Mouse (Mus musculus) lung, embryonic 15.5 days (tissue): ENCODE results near the gene Rpl5. TPM values are rescaled to one million over a fixed set of nuclear protein-coding genes. Genes with fewer than 3 reads are reported as not detected.
"Not testable (repeated sequence)": the region's sequence is repeated elsewhere in the genome, so short reads cannot be mapped to it uniquely, and the experiment has no call there.

Experiments used
- ATAC-seq: fragments of 200-750 bp; cut with Nextera tagmentation; 2 replicates; pipeline ENCODE4 v1.8.0; 2017; ENCODE audit warnings: moderate number of reproducible peaks, borderline replicate concordance; ENCODE audit not compliant: low FRiP score, low TSS enrichment; ENCODE audit errors: extremely low read depth
- H3K27ac ChIP-seq: fragments of 300-500 bp; sonication (generic); 2 replicates; pipeline ENCODE4 v1.5.1; 2015; ENCODE audit warnings: moderate library complexity, mild to moderate bottlenecking, inconsistent platforms
- H3K27me3 ChIP-seq: fragments of 300-500 bp; sonication (generic); 2 replicates; pipeline ENCODE4 v1.6.1; 2015; ENCODE audit warnings: inconsistent platforms
- H3K36me3 ChIP-seq: fragments of 300-500 bp; sonication (generic); 2 replicates; pipeline ENCODE4 v1.6.1; 2015; ENCODE audit warnings: inconsistent platforms
- H3K4me1 ChIP-seq: fragments of 300-500 bp; sonication (generic); 2 replicates; pipeline ENCODE4 v1.6.1; 2015; ENCODE audit warnings: inconsistent platforms
- H3K4me2 ChIP-seq: fragments of 300-500 bp; sonication (generic); 2 replicates; pipeline ENCODE4 v1.6.1; 2015; ENCODE audit warnings: inconsistent platforms, mild to moderate bottlenecking, moderate library complexity
- H3K4me3 ChIP-seq: fragments of 300-500 bp; sonication (generic); 2 replicates; pipeline ENCODE4 v1.5.1; 2015; ENCODE audit warnings: mild to moderate bottlenecking, inconsistent platforms
- H3K9ac ChIP-seq: fragments of 300-500 bp; sonication (generic); 2 replicates; pipeline ENCODE4 v1.6.1; 2015; ENCODE audit warnings: inconsistent platforms
- H3K9me3 ChIP-seq: fragments of 300-500 bp; sonication (generic); 2 replicates; pipeline ENCODE4 v1.6.1; 2016; ENCODE audit warnings: inconsistent platforms
- WGBS: fragments of 180-500 bp; shearing (Covaris S2); methylation state at CpG from one replicate; pipeline ENCODE4 v1.1.7; 2015; 5-methylcytosine and 5-hydroxymethylcytosine counted together
- polyA plus RNA-seq: library from polyadenylated mRNA; unstranded; fragments of >200 nt; fragmentation: Nextera tagmentation; extraction: Ambion mirVana; gene quantifications from 2 replicates; pipeline ENCODE4 v1.2.1, GENCODE M21; 2015

The Rpl5 gene
- polyA plus RNA-seq, 1 experiment from 2014 or later = 64.3 TPM

GRCm38 (mm10) chr5:107934770-107935543 lies 34.7 kb downstream of the Rpl5 start:
- Histone ChIP-seq H3K9ac (no peak overlapping the region), H3K27me3 (no peaks in the 10 kb centered on the region), H3K4me2 (no peak overlapping the region), H3K27ac (no peak overlapping the region), H3K36me3 (no peaks in the 10 kb centered on the region), H3K4me1 (peaks cover 5% of the 10 kb centered on the region; the same call in 1 of the 2 replicates), H3K4me3 (no peak overlapping the region), H3K9me3 (no peaks in the 10 kb centered on the region)
- 85% methylated on average over 10 of the region's 10 CpGs for WGBS
- no peak for ATAC-seq

DNA sequence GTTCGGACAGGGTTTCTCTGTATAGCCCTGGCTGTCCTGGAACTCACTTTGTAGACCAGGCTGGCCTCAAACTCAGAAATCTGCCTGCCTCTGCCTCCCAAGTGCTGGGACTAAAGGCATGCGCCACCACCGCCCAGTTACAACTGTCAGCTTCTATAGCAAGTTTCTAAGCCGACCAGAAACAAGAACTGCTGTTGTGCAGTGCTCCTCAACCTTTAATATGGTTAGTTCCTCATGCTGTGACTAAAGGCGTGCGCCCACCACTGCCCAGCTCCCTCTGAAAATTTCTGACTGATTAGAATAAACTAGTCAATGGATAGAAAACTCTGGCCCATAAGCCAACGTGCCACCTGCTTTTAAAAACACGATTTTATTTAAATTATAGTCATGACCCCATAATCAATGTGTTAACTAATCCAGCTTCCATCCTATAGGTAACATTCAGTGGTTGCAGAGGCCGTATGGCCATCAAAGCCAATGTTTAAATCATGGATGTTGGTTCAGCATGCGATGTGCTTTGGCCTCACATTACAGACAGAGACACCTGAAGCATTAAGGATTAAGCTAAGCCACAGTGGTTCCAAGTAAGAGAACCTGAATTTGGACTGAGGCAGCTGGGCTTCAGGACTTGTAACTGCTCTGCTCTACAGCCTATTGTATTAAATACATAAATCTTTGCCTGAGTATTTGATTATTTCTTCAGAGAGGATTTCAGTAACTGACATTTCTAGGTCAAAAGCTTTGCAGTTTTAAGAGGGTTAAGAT lies 36.5 kb downstream of the Rpl5 start:
- WGBS = 86% methylated on average over 10 of the region's 10 CpGs
- Histone ChIP-seq H3K4me2 (no peak overlapping the region), H3K27ac (no peak overlapping the region), H3K9me3 (no peaks in the 10 kb centered on the region), H3K27me3 (no peaks in the 10 kb centered on the region), H3K4me1 (peaks cover 8% of the 10 kb centered on the region; the same call in 1 of the 2 replicates), H3K36me3 (no peaks in the 10 kb centered on the region), H3K9ac (no peak overlapping the region), H3K4me3 (no peak overlapping the region)
- no peak for ATAC-seq

DNA sequence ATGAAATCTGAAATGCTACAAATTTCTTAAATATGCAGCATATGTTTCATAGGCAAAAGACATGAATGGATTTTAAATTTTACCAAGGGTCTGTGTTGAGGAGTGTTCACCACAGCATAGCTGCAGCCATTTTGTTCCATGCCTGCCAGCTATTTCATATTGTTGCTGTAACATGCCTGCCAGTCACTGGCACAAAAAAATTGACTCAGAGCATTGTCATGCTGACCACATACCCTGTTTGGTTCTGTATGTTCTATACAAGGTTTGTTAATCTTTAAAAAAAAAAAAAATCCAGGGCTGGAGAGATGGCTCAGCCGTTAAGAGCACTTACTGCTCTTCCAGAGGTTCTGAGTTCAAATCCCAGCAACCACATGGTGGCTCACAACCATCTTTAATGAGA lies 38.2 kb downstream of the Rpl5 start:
- not testable (repeated sequence) for H3K4me3 ChIP-seq, H3K4me1 ChIP-seq, H3K4me2 ChIP-seq, H3K9ac ChIP-seq, H3K27me3 ChIP-seq, ATAC-seq, H3K9me3 ChIP-seq, H3K36me3 ChIP-seq, H3K27ac ChIP-seq
- WGBS = 71% methylated on average over 1 of the region's 1 CpGs

GRCm38 (mm10) chr5:107938886-107939285 lies 38.6 kb downstream of the Rpl5 start:
- Histone ChIP-seq H3K27ac (no peak overlapping the region), H3K4me2 (no peak overlapping the region), H3K4me3 (no peak overlapping the region), H3K4me1 (0 out of 2 replicates have a peak, but pooled peaks cover 8% of the 10 kb centered on the region), H3K9ac (no peak overlapping the region), H3K9me3 (no peaks in the 10 kb centered on the region), H3K27me3 (no peaks in the 10 kb centered on the region), H3K36me3 (no peaks in the 10 kb centered on the region)
- 79% methylated on average over 2 of the region's 2 CpGs for WGBS
- ATAC-seq = no peak

DNA sequence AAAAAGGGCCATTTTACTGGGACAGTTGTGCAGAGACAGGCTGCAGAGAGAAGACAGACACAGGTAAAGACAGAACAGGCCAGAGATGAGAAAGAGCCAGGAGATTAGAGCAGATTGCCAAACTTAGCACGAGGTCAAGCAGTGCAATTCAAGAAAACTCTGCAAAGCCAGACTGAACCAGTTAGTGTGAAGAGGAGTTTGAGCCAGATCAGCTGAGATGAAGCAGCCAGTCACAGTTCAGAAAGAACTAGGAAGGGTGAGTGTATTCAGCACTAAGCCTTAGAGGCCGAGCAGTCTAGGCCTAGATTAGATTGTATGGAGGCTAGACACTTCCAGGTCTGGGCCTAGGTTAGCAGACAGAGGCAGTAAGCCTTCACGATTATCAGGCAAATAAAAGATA lies 39.4 kb downstream of the Rpl5 start:
- Histone ChIP-seq H3K4me1 (0 out of 2 replicates have a peak, but pooled peaks cover 8% of the 10 kb centered on the region), H3K27me3 (no peaks in the 10 kb centered on the region), H3K9me3 (no peaks in the 10 kb centered on the region), H3K9ac (no peak overlapping the region), H3K36me3 (no peaks in the 10 kb centered on the region), H3K27ac (no peak overlapping the region), H3K4me3 (no peak overlapping the region), H3K4me2 (no peak overlapping the region)
- 76% methylated on average over 3 of the region's 3 CpGs for whole genome bisulfite sequencing
- no peak for ATAC-seq

DNA sequence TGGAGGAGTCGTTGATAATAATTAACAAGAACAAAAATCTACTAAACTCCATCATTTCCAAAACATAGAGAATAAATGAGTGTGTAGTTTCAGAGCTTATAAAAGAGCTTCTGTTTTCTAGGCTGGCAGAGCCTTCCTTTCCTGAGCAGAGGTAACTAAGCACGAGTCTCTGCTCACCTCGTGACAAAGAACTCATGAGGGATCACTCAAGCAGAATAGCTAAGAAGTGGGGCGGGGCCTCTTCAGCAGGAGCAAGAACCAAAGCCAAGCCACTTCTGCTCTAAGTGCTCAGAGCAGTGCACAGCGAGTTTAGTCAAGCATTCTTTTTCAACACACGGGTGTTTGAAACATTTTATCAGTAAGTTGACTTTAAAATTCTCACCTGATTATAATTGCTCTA lies 40.9 kb downstream of the Rpl5 start:
- Histone ChIP-seq H3K27ac (peak overlapping the region; percentile 59; the same call in 1 of the 2 replicates), H3K4me2 (no peak overlapping the region), H3K36me3 (no peaks in the 10 kb centered on the region), H3K4me3 (no peak overlapping the region), H3K9me3 (no peaks in the 10 kb centered on the region), H3K27me3 (no peaks in the 10 kb centered on the region), H3K4me1 (0 out of 2 replicates have a peak, but pooled peaks cover 8% of the 10 kb centered on the region), H3K9ac (no peak overlapping the region)
- ATAC-seq = peak; percentile 68; the same call in 1 of the 2 replicates
- 35% methylated on average over 6 of the region's 6 CpGs for WGBS

DNA sequence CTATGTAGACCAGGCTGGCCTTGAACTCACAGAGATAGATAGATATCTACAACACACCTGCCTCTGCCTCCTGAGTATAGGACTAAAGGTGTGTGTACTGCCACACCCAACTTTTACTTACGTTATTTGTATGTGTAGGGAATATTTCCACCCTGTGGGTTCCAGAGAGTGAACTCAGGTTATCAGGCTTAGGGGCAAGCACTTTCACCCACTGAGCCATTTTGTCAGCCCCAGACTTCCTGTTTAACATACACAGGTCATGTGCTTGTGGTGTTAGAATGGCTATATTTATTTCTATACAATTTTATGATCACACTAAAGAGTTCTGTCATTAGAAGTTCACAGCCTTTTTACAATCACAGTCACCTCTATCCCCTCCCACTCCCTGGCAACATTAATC lies 42.6 kb downstream of the Rpl5 start:
- H3K36me3 ChIP-seq = no peaks in the 10 kb centered on the region
- 72% methylated on average over 1 of the region's 1 CpGs for WGBS
- no peak for ATAC-seq
- no peak overlapping the region for H3K9ac ChIP-seq
- H3K4me2 ChIP-seq = no peak overlapping the region
- H3K4me3 ChIP-seq = no peak overlapping the region
- no peak overlapping the region for H3K27ac ChIP-seq
- H3K9me3 ChIP-seq = no peaks in the 10 kb centered on the region
- H3K4me1 ChIP-seq = peaks cover 20% of the 10 kb centered on the region
- H3K27me3 ChIP-seq = no peaks in the 10 kb centered on the region

DNA sequence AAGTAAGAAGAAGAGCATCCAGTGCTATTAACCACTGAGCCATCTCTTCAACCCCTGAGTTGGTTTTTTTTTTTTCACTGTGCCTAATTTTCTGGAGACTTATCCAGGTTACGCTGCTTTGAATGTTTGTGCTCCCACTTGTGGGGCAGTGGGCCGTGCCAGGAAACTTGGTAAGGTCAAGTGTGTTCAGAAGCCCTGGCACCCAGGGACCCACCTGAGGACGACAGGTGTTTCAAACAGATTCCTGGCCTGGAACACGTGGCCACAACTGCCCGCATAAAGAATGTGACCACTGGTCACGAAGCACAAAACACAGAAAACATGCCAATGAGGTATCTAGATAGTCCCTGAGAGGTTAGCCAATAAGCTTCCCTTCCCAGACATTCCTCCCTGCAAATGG lies 43.2 kb downstream of the Rpl5 start:
- 65% methylated on average over 6 of the region's 6 CpGs for WGBS
- Histone ChIP-seq H3K9ac (no peak overlapping the region), H3K4me2 (no peak overlapping the region), H3K27ac (0 out of 2 replicates have a peak overlapping the region, but pooled peaks have one; percentile 24), H3K4me1 (peaks cover 20% of the 10 kb centered on the region), H3K27me3 (no peaks in the 10 kb centered on the region), H3K9me3 (no peaks in the 10 kb centered on the region), H3K4me3 (no peak overlapping the region), H3K36me3 (no peaks in the 10 kb centered on the region)
- ATAC-seq = no peak

- H3K4me1 ChIP-seq = peaks cover 20% of the 10 kb centered on the region
- no peaks in the 10 kb centered on the region for H3K27me3 ChIP-seq
- no peak overlapping the region for H3K4me2 ChIP-seq
- 92% methylated on average over 1 of the region's 1 CpGs for WGBS
- H3K4me3 ChIP-seq = no peak overlapping the region
- ATAC-seq = no peak
- H3K36me3 ChIP-seq = no peaks in the 10 kb centered on the region
- H3K27ac ChIP-seq = no peak overlapping the region
- H3K9ac ChIP-seq = no peak overlapping the region
- H3K9me3 ChIP-seq = no peaks in the 10 kb centered on the region
Observed at GRCm38 (mm10) chr5:107946475-107946874, 46.2 kb downstream of the Rpl5 start.

DNA sequence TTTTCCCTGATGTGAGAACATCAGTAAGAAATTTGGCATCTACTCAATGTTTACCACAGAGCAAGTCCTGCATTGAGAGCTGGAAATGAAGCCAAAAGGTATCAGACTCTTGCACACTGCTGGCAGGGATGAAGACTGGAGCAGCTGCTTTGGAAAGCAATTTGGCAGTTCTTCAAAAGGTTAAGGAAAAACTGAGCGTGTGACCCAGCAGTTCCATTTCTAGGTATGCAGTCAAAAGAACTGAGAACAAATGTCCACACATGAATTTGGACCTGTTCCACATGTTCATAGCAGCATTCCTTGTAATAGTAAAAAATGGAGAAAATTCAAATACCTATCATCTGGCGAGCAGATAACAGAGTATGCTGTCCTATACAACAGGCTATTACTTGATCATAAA lies 47.2 kb downstream of the Rpl5 start:
- Histone ChIP-seq H3K4me2 (no peak overlapping the region), H3K4me1 (peaks cover 12% of the 10 kb centered on the region), H3K9ac (no peak overlapping the region), H3K36me3 (no peaks in the 10 kb centered on the region), H3K27me3 (no peaks in the 10 kb centered on the region), H3K4me3 (no peak overlapping the region), H3K27ac (peak overlapping the region; percentile 42), H3K9me3 (no peaks in the 10 kb centered on the region)
- 44% methylated on average over 2 of the region's 2 CpGs for WGBS
- peak; percentile 66 for ATAC-seq

- H3K36me3 ChIP-seq = no peaks in the 10 kb centered on the region
- no peaks in the 10 kb centered on the region for H3K9me3 ChIP-seq
- ATAC-seq = no peak
- 61% methylated on average over 1 of the region's 1 CpGs for WGBS
- peaks cover 12% of the 10 kb centered on the region for H3K4me1 ChIP-seq
- no peaks in the 10 kb centered on the region for H3K27me3 ChIP-seq
- no peak overlapping the region for H3K27ac ChIP-seq
- no peak overlapping the region for H3K4me3 ChIP-seq
- H3K4me2 ChIP-seq = no peak overlapping the region
- no peak overlapping the region for H3K9ac ChIP-seq
Observed at GRCm38 (mm10) chr5:107948899-107949298, 48.6 kb downstream of the Rpl5 start.

GRCm38 (mm10) chr5:107949607-107950006 lies 49.3 kb downstream of the Rpl5 start:
- H3K36me3 ChIP-seq = no peaks in the 10 kb centered on the region
- no peaks in the 10 kb centered on the region for H3K27me3 ChIP-seq
- no peak for ATAC-seq
- H3K9ac ChIP-seq = no peak overlapping the region
- no peaks in the 10 kb centered on the region for H3K9me3 ChIP-seq
- no peak overlapping the region for H3K27ac ChIP-seq
- no peak overlapping the region for H3K4me3 ChIP-seq
- H3K4me2 ChIP-seq = no peak overlapping the region
- H3K4me1 ChIP-seq = peaks cover 12% of the 10 kb centered on the region
- WGBS = 77% methylated on average over 3 of the region's 3 CpGs
